Mouse (Mus musculus) stomach, postnatal 0 days (tissue): ENCODE measurements around the gene Tinag. TPM values are rescaled to one million over a fixed set of nuclear protein-coding genes. Genes with fewer than 3 reads are reported as not detected.
"Not testable (repeated sequence)": the region's sequence is repeated elsewhere in the genome, so short reads cannot be mapped to it uniquely, and the experiment has no call there.

Experiments used
- ATAC-seq: fragments of 200-750 bp; cut with Nextera tagmentation; 2 replicates; pipeline ENCODE4 v1.8.0; 2017; ENCODE audit not compliant: low FRiP score, low TSS enrichment
- DNase-seq: peaks from one replicate; pipeline ENCODE4 v3.0.0-alpha.2; 2016; ENCODE audit warnings: low spot score
- H3K27ac ChIP-seq: fragments of 300-500 bp; sonication (generic); replicated peaks from 2 replicates; pipeline ENCODE4 v1.5.1; 2014; ENCODE audit warnings: mild to moderate bottlenecking, control low read depth
- H3K27me3 ChIP-seq: fragments of 300-500 bp; sonication (generic); 2 replicates; pipeline ENCODE4 v1.6.1; 2014; ENCODE audit warnings: low read length; ENCODE audit not compliant: control insufficient read depth, insufficient read depth
- H3K36me3 ChIP-seq: fragments of 300-500 bp; sonication (generic); 2 replicates; pipeline ENCODE4 v1.6.1; 2014; ENCODE audit warnings: low read length, mixed read lengths; ENCODE audit not compliant: control insufficient read depth, insufficient read depth
- H3K4me1 ChIP-seq: fragments of 300-500 bp; sonication (generic); replicated peaks from 2 replicates; pipeline ENCODE4 v1.6.1; 2014; ENCODE audit warnings: antibody characterized with exemption; ENCODE audit not compliant: control insufficient read depth, insufficient read depth
- H3K4me2 ChIP-seq: fragments of 300-500 bp; sonication (generic); replicated peaks from 2 replicates; pipeline ENCODE4 v1.6.1; 2014; ENCODE audit warnings: low read depth, mild to moderate bottlenecking, control low read depth, moderate library complexity
- H3K4me3 ChIP-seq: fragments of 300-500 bp; sonication (generic); 2 replicates; pipeline ENCODE4 v1.5.1; 2014; ENCODE audit warnings: low read depth, low read length, control low read depth
- H3K9ac ChIP-seq: fragments of 300-500 bp; sonication (generic); 2 replicates; pipeline ENCODE4 v1.6.1; 2014; ENCODE audit warnings: mild to moderate bottlenecking, low read length, control low read depth, mixed read lengths
- H3K9me3 ChIP-seq: fragments of 300-500 bp; sonication (generic); 2 replicates; pipeline ENCODE4 v1.6.1; 2016; ENCODE audit warnings: low read length; ENCODE audit not compliant: control insufficient read depth
- CTCF ChIP-seq: IDR thresholded peaks from 2 replicates; pipeline ENCODE4 v1.5.1; 2016; ENCODE audit warnings: antibody characterized with exemption, low read depth, mild to moderate bottlenecking, moderate library complexity
- EP300 ChIP-seq: optimal IDR thresholded peaks from 2 replicates; pipeline ENCODE3; 2016; ENCODE audit warnings: antibody characterized with exemption
- WGBS: fragments of 180-500 bp; shearing (Covaris S2); extraction: QIAGEN DNeasy Blood & Tissue Kit; methylation state at CpG from one replicate; pipeline ENCODE4 v1.1.7; 2014; 5-methylcytosine and 5-hydroxymethylcytosine counted together
- polyA plus RNA-seq: library from polyadenylated mRNA; unstranded; fragments of >200 nt; fragmentation: Nextera tagmentation; extraction: Ambion mirVana; gene quantifications from 2 replicates; pipeline ENCODE4 v1.2.1, GENCODE M21; 2015

Gene Tinag
- polyA plus RNA-seq = 2.2 and 2.5 TPM in 2 replicates

DNA sequence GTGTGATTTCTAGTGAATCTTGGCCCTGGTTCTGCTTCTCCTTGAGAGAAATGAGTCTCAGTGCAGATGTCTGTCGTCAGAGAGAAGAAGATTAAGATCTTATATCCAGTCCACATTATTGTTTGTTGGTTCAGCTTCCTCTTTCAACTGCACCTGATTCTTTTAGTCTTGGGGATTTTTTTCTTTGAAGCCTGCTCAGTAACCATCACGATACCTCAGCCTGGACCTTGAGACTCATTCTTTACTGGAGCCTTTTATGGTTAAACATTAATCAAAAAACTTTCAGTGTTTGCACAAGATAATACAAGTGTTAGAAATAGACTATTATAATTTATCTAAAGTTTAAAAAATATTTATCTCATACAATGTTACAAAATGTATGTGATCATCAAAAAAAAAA is at the start of gene Tinag:
Tinag (minus strand) TSS at position 210 of the 400 bp plus-strand sequence.
- H3K9me3 ChIP-seq = no peaks in the 10 kb centered on the region
- WGBS = 21% methylated on average over 2 of the region's 2 CpGs
- TF ChIP-seq EP300 = no peak
- no peak for TF ChIP-seq CTCF
- H3K4me2 ChIP-seq = no peak within 1 kb of the TSS
- no peaks in the 10 kb centered on the region for H3K27me3 ChIP-seq
- ATAC-seq (peak; percentile 42; the same call in 1 of the 2 replicates), DNase-seq (no peak)
- no peak within 1 kb of the TSS for H3K9ac ChIP-seq
- H3K27ac ChIP-seq = peak within 1 kb of the TSS; percentile 40; the same call in 1 of the 2 replicates
- no peaks in the 10 kb centered on the region for H3K36me3 ChIP-seq
- H3K4me3 ChIP-seq = no peak within 1 kb of the TSS
- no peaks in the 10 kb centered on the region for H3K4me1 ChIP-seq

DNA sequence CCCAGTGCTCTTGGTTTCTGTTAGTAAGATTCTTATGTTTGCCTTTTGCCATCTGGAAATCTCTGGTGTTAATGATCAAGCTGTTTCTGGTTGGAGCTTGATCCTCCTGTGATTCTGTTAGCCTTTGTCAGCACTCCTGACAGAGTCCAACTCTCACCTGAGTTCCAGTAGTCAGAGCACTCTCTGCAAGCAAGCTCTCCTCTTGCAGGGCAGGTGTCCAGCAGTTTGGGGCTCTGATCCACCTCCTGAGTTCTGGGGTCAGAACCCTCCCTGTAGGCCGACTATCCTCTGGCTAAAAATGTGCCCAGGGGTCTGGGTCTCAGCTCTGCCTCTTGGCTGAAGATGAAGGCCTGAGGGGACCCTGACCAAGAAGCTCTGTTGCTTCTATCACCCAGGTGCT is 37.6 kb upstream of the Tinag start:
- H3K9ac ChIP-seq, H3K36me3 ChIP-seq, H3K4me1 ChIP-seq, DNase-seq, H3K27me3 ChIP-seq, H3K4me3 ChIP-seq, H3K4me2 ChIP-seq, H3K9me3 ChIP-seq, ATAC-seq, H3K27ac ChIP-seq: not testable (repeated sequence)
- 92% methylated on average over 1 of the region's 1 CpGs for WGBS

DNA sequence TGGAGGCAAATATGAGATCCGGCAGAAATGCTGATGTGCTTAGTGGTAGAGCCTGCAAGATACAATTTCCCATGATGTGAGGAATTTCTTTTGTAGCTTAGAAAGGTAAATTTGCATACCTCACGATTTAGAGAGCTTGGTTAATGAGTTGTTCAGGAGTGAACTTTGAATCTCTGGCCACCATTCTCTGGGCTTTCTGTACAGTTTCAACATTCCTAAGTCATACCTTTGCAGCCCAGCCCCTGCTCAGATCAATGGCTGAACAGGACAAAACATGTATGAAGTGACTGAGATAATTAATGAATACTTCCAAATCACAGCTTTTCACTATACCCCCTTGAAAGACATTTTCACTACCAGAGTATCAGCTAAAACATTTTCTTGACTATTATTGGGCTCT is 26.1 kb upstream of the Tinag start:
- H3K27ac ChIP-seq = no peak overlapping the region
- H3K4me2 ChIP-seq = no peak overlapping the region
- H3K9me3 ChIP-seq = no peaks in the 10 kb centered on the region
- no peaks in the 10 kb centered on the region for H3K4me1 ChIP-seq
- DNase-seq (no peak), ATAC-seq (no peak)
- WGBS = 44% methylated on average over 2 of the region's 2 CpGs
- no peak overlapping the region for H3K4me3 ChIP-seq
- TF ChIP-seq EP300 = no peak
- TF ChIP-seq CTCF = no peak
- no peaks in the 10 kb centered on the region for H3K27me3 ChIP-seq
- H3K36me3 ChIP-seq = no peaks in the 10 kb centered on the region
- H3K9ac ChIP-seq = no peak overlapping the region

DNA sequence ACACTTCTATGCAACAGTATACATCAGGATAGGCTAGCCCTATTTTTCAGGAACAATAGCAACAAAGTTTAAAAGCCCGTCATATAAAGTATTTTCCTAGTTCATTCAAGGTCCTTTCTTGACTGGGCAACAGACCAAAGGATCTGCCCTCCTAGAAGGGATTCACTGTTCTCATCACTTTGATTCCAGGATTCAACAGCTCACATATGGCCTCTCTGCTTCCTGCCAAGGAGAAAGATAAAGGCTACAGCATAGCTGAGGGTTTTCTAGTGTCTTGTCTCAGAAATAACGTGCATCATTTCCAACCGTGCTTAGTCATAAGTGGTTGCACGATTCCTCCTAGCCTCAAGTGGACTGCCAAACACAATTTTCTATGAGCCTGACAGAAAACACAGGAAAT is 11.0 kb upstream of the Tinag start:
- 71% methylated on average over 4 of the region's 4 CpGs for WGBS
- Histone ChIP-seq H3K9me3 (no peaks in the 10 kb centered on the region), H3K36me3 (no peaks in the 10 kb centered on the region), H3K4me2 (no peak overlapping the region), H3K4me1 (no peaks in the 10 kb centered on the region), H3K27me3 (no peaks in the 10 kb centered on the region), H3K27ac (no peak overlapping the region), H3K9ac (no peak overlapping the region), H3K4me3 (no peak overlapping the region)
- no peak for DNase-seq
- no peak for TF ChIP-seq EP300
- TF ChIP-seq CTCF = no peak
- no peak for ATAC-seq

DNA sequence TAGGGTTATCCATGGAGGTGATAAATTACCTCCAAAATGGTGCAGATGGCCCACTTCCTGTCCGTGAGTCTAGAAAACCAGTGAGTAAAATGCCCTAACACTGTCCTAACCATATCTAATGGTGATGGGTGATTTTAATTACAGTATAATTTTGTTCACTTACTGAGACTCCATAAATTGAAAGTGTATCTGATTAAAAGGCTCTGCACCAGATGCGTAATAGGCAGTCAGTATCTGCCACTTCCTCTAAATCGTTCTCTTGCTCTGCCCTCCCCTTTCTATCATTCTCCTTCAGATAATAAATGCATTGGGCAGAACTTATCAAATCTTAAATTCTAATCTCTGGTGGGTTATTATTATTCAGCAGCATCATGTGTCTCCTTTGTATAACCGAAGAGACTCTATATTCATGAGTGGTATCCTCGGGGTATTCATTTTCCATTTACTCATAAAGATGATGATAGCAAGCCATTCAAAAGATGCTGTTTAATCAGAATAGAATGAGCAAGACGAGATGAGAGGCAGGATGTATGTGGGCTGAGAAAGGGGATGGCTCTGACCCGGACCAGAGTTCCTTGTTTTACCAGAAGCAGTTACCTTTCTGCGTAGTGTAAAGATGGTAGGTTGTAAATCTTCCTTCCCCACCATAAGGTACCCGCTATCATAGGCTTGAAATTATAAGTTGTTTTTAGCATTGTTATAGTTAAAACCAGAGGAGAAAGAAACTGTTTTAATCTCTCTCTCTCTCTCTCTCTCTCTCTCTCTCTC is 9.0 kb upstream of the Tinag start:
- no peak for ATAC-seq
- TF ChIP-seq CTCF (no peak), EP300 (no peak)

DNA sequence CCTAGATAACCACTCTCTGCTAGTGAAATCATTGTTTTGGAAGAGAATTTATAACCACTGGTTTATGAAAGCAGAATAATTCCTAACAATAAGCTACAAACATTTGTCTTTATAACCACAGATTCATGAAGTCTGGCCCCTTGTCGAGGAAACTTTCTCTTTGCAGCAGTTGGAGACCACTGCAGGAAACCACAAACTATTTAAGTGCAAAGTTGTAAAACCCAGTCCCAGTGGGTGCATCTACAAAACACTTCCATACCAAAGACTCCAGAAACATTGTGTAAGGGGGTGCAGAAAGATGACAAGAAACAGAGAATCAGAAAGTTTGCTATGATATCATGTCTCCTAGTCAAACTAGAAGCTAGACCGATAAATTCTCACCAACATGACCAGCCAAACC is 5.8 kb upstream of the Tinag start:
- Histone ChIP-seq H3K4me3 (no peak overlapping the region), H3K36me3 (no peaks in the 10 kb centered on the region), H3K27ac (no peak overlapping the region), H3K4me1 (no peaks in the 10 kb centered on the region), H3K9me3 (no peaks in the 10 kb centered on the region), H3K9ac (no peak overlapping the region), H3K4me2 (no peak overlapping the region), H3K27me3 (no peaks in the 10 kb centered on the region)
- DNase-seq (no peak), ATAC-seq (no peak)
- no peak for TF ChIP-seq EP300
- no peak for TF ChIP-seq CTCF
- WGBS = 69% methylated on average over 2 of the region's 2 CpGs

More for the DNA sequence above, 9.0 kb upstream of the Tinag start:
- WGBS = 81% methylated on average over 9 of the region's 9 CpGs
- Histone ChIP-seq H3K36me3 (no peaks in the 10 kb centered on the region), H3K4me1 (no peaks in the 10 kb centered on the region), H3K4me2 (no peak overlapping the region), H3K27me3 (no peaks in the 10 kb centered on the region), H3K9ac (no peak overlapping the region), H3K27ac (no peak overlapping the region), H3K4me3 (no peak overlapping the region), H3K9me3 (no peaks in the 10 kb centered on the region)
- no peak for DNase-seq
